Mouse (Mus musculus) ES-Bruce4 (cell line): Measurements from ENCODE around the gene Cd48.

Experiments
- CTCF ChIP-seq: IDR thresholded peaks from one replicate; pipeline ENCODE4 v1.8.1; 2011; ENCODE audit warnings: low read depth, low read length
- EP300 ChIP-seq: IDR thresholded peaks from 2 replicates; pipeline ENCODE4 v1.6.1; 2011; ENCODE audit warnings: low read depth, low read length; ENCODE audit not compliant: insufficient read depth
- POLR2A ChIP-seq: IDR thresholded peaks from one replicate; pipeline ENCODE4 v1.8.1; 2011; ENCODE audit warnings: low read length; ENCODE audit not compliant: insufficient read depth

DNA sequence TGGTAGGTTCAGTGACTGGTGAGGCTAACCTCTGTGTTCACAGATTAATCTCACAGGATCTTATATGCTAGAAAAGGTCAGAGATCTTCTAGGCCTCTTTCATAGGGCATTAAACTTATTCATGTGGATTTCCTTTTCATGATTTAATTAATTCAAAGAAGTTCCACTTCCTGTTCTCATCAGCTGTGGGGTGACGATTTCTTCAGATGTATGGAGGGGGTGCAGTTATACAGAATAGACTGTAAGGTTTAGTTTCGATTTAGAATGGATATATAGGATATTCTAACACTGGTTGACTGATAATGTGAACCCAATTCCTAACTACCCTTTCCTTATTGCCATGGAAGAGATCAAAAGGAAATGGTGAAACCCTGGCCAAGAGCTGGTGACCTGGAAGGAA, 20.3 kb upstream of the Cd48 start:
- TF ChIP-seq POLR2A (no peak), CTCF (no peak), EP300 (no peak)
